Mouse (Mus musculus) kidney, adult 2 months (tissue): Measurements from ENCODE around the gene Rnaset2a.
"Not testable (repeated sequence)": the region's sequence is repeated elsewhere in the genome, so short reads cannot be mapped to it uniquely, and the experiment has no call there.

Experiments used
- CTCF ChIP-seq: fragments of 200-500 bp; conservative IDR thresholded peaks from 2 replicates; pipeline ENCODE4 v1.5.1; 2011; ENCODE audit warnings: low read depth, mild to moderate bottlenecking, control low read depth, low read length, moderate library complexity, mixed read lengths; ENCODE audit not compliant: insufficient read depth, insufficient read length
- POLR2A ChIP-seq: fragments of 200-500 bp; IDR thresholded peaks from one replicate; pipeline ENCODE4 v1.6.1; 2011; ENCODE audit warnings: low read depth, low read length, control low read depth

DNA sequence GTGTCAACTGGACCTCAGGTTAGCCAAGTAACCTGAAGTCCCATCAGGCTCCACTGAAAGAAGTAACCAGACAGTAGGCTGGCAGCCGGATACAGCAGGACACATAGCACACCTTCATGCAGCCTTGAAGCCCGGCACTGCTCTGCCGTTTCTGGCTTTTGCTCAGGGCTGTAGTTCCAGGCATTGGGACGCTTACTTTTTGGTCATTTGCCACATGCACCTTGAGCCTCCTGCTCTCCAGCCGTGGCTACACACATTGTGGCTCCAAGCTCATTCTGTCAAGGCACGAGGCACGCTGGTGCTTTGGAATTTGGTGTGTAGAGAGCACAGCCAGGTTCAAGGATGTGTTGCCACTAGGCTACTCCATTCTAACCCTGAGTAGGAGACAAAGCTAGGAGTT is 7.1 kb upstream of the Rnaset2a start:
- TF ChIP-seq CTCF, POLR2A: not testable (repeated sequence)
